Mouse (Mus musculus) lung, postnatal 0 days (tissue): ENCODE results near the gene Hipk2. TPM values are rescaled to one million over a fixed set of nuclear protein-coding genes. Genes with fewer than 3 reads are reported as not detected.

Source experiments
- ATAC-seq: fragments of 200-750 bp; cut with Nextera tagmentation; 2 replicates; pipeline ENCODE4 v1.8.0; 2017; ENCODE audit warnings: moderate library complexity
- DNase-seq: peaks from one replicate; pipeline ENCODE4 v3.0.0-alpha.2; 2016; ENCODE audit warnings: low spot score
- H3K27ac ChIP-seq: fragments of 300-500 bp; sonication (generic); 2 replicates; pipeline ENCODE4 v1.5.1; 2014; ENCODE audit warnings: antibody characterized with exemption, mild to moderate bottlenecking, low read length, mixed read lengths
- H3K27me3 ChIP-seq: fragments of 300-500 bp; sonication (generic); replicated peaks from 2 replicates; pipeline ENCODE4 v1.6.1; 2014; ENCODE audit warnings: low read length, mixed read lengths; ENCODE audit not compliant: insufficient read depth
- H3K36me3 ChIP-seq: fragments of 300-500 bp; sonication (generic); 2 replicates; pipeline ENCODE4 v1.6.1; 2014; ENCODE audit warnings: low read length, mixed read lengths; ENCODE audit not compliant: insufficient read depth
- H3K4me1 ChIP-seq: fragments of 300-500 bp; sonication (generic); 2 replicates; pipeline ENCODE4 v1.6.1; 2014; ENCODE audit warnings: antibody characterized with exemption, low read depth, low read length, mixed read lengths; ENCODE audit not compliant: insufficient read depth
- H3K4me2 ChIP-seq: fragments of 300-500 bp; sonication (generic); replicated peaks from 2 replicates; pipeline ENCODE4 v1.6.1; 2014; ENCODE audit warnings: low read depth, mild to moderate bottlenecking, low read length, moderate library complexity, mixed read lengths
- H3K4me3 ChIP-seq: fragments of 300-500 bp; sonication (generic); 2 replicates; pipeline ENCODE4 v1.5.1; 2014; ENCODE audit warnings: low read depth, low read length
- H3K9ac ChIP-seq: fragments of 300-500 bp; sonication (generic); replicated peaks from 2 replicates; pipeline ENCODE4 v1.6.1; 2014; ENCODE audit warnings: low read depth, mild to moderate bottlenecking
- H3K9me3 ChIP-seq: fragments of 300-500 bp; sonication (generic); 2 replicates; pipeline ENCODE4 v1.6.1; 2016; ENCODE audit warnings: low read length, mixed read lengths
- CTCF ChIP-seq: IDR thresholded peaks from 2 replicates; pipeline ENCODE4 v1.5.1; 2016; ENCODE audit warnings: antibody characterized with exemption, mild to moderate bottlenecking
- EP300 ChIP-seq: IDR thresholded peaks from 2 replicates; pipeline ENCODE4 v1.6.1; 2016; ENCODE audit warnings: antibody characterized with exemption, mild to moderate bottlenecking, control low read depth
- WGBS: fragments of 180-500 bp; shearing (Covaris S2); extraction: QIAGEN DNeasy Blood & Tissue Kit; methylation state at CpG from one replicate; pipeline ENCODE4 v1.1.7; 2014; 5-methylcytosine and 5-hydroxymethylcytosine counted together
- polyA plus RNA-seq: library from polyadenylated mRNA; unstranded; fragments of >200 nt; fragmentation: Nextera tagmentation; extraction: Ambion mirVana; gene quantifications from 2 replicates; pipeline ENCODE4 v1.2.1, GENCODE M21; 2015

Hipk2 gene
- polyA plus RNA-seq, 1 experiment from 2014 or later, result 18.4 TPM

- DNase-seq (no peak), ATAC-seq (no peak)
- Histone ChIP-seq H3K4me1 (peaks cover 10% of the 10 kb centered on the region; the same call in 1 of the 2 replicates), H3K27me3 (no peaks in the 10 kb centered on the region), H3K9me3 (no peaks in the 10 kb centered on the region), H3K4me3 (no peak overlapping the region), H3K27ac (no peak overlapping the region), H3K36me3 (no peaks in the 10 kb centered on the region), H3K4me2 (no peak overlapping the region), H3K9ac (no peak overlapping the region)
- whole genome bisulfite sequencing, result 67% methylated on average over 3 of the region's 3 CpGs
- TF ChIP-seq CTCF (no peak), EP300 (no peak)
Observed at GRCm38 (mm10) chr6:38792966-38793365, 83.0 kb downstream of the Hipk2 start.

DNA sequence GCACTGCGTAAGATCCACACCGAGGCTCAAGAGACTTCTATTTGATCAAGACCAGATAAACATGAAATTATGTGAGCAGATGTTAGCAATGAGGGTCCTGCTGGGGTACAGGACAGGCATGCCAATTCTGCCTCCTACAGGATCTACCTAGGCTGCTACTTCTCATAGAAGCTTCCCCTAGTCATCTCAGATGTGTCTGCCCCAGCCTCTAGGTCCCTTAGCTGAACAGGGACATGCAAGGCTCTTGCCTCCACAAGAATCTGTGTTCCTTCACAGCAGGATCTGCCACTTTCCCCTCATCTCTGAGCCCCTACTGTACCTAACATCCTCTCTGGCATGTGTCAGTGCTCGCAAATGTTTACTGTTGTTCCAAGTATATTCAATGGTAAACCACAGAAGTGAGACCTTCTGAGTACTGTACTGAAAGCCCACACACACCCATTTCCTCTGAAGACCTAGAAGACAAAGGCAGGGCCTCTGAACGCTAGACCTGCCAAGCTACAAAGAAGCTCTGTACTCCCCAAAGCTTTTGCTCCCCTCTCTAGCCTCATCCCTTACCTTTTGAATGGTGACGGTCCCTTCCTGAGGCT lies 86.6 kb downstream of the Hipk2 start:
- Histone ChIP-seq H3K9ac (no peak overlapping the region), H3K4me1 (peaks cover 11% of the 10 kb centered on the region; the same call in 1 of the 2 replicates), H3K4me3 (no peak overlapping the region), H3K9me3 (no peaks in the 10 kb centered on the region), H3K27me3 (no peaks in the 10 kb centered on the region), H3K27ac (no peak overlapping the region), H3K36me3 (no peaks in the 10 kb centered on the region), H3K4me2 (no peak overlapping the region)
- 71% methylated on average over 5 of the region's 5 CpGs for WGBS
- no peak for DNase-seq
- TF ChIP-seq CTCF (no peak), EP300 (no peak)
- no peak for ATAC-seq

DNA sequence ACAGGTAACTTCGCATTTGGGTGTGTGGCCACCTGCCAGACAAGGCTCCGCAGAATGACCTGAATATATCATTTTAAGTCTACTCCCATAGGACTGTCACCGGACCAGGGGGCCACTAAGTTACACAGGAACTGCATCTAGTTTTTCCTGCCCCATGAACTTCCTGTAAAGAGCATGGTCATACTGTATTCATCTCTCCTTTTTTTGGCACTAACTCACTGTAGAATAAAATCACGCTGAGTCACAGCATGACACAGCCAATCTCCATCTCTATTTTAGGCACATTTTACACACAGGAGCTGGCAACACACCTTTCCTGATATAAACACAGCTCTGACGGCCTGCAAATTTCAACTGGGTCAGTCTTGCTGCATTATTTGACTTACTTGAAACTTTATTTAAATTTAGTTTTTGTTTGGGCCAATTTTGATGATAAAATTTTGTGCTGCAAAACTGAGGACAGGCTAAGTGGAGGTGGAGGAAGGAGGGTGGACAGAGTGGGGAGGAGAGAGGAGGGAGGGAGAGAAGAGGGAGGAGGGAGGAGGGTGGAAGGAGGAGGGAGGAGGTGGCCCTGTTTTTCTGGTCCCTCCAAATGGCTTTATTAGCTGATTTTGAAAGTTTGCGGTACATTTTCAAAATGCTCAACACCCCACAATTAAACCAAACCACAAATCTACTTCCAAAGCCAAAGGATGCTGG lies 88.0 kb downstream of the Hipk2 start:
- H3K9me3 ChIP-seq, result no peaks in the 10 kb centered on the region
- no peaks in the 10 kb centered on the region for H3K36me3 ChIP-seq
- DNase-seq (peak; percentile 38), ATAC-seq (no peak)
- H3K27me3 ChIP-seq, result no peaks in the 10 kb centered on the region
- no peak overlapping the region for H3K4me2 ChIP-seq
- no peak for TF ChIP-seq CTCF
- no peak for TF ChIP-seq EP300
- no peak overlapping the region for H3K9ac ChIP-seq
- no peak overlapping the region for H3K27ac ChIP-seq
- 68% methylated on average over 6 of the region's 6 CpGs for WGBS
- no peak overlapping the region for H3K4me3 ChIP-seq
- H3K4me1 ChIP-seq, result peaks cover 11% of the 10 kb centered on the region; the same call in 1 of the 2 replicates

GRCm38 (mm10) chr6:38787134-38787533 lies 88.8 kb downstream of the Hipk2 start:
- H3K9me3 ChIP-seq, result no peaks in the 10 kb centered on the region
- ATAC-seq (no peak), DNase-seq (no peak)
- H3K27ac ChIP-seq, result no peak overlapping the region; the same call in 1 of the 2 replicates
- no peaks in the 10 kb centered on the region for H3K36me3 ChIP-seq
- H3K27me3 ChIP-seq, result no peaks in the 10 kb centered on the region
- WGBS, result 27% methylated on average over 1 of the region's 1 CpGs
- H3K4me1 ChIP-seq, result peaks cover 11% of the 10 kb centered on the region; the same call in 1 of the 2 replicates
- H3K4me3 ChIP-seq, result no peak overlapping the region
- no peak overlapping the region for H3K9ac ChIP-seq
- TF ChIP-seq CTCF (no peak), EP300 (no peak)
- no peak overlapping the region for H3K4me2 ChIP-seq

DNA sequence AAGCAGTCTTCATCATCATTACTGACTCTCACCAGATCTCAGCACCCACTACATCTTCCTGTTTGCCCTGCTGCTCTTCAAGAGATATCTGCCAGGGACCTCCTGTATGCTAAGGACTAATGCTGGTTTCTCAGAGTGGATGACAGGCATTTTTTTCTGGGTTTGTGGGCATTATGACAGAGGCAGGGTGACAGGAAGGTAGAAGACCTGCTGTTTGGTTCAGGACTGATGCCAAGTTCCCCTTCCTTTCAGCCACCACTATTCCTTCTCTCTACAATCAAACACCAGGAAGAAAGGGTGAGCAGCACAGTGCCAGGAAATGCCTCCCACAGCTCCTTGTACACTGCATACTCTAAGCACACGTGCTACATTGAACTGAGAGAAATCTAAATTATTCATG lies 90.2 kb downstream of the Hipk2 start:
- ATAC-seq, result no peak

DNA sequence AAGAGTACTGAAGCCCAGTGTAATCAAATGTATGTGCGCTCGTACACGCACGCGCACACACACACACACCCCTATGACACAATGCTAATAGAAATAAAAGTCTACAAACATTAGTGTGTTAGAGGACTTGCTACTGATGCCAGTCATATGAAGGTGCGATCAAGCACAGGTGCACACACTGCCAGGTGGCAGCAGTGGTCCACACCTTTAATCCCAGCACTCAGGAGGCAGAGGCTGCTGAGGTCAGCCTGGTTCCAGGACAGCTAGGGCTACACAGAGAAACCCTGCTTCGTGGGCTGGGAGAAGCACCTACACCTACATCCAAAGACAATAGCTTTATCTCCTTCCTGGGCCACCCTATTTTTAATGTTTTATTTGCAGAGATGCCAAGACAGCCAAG lies 96.6 kb downstream of the Hipk2 start:
- H3K27me3 ChIP-seq, result no peaks in the 10 kb centered on the region
- H3K9me3 ChIP-seq, result no peaks in the 10 kb centered on the region
- no peak overlapping the region for H3K9ac ChIP-seq
- H3K4me2 ChIP-seq, result no peak overlapping the region
- no peak overlapping the region for H3K4me3 ChIP-seq
- 75% methylated on average over 7 of the region's 7 CpGs for WGBS
- no peak for DNase-seq
- H3K27ac ChIP-seq, result no peak overlapping the region
- TF ChIP-seq CTCF (peak; percentile 39), EP300 (no peak)
- no peaks in the 10 kb centered on the region for H3K36me3 ChIP-seq
- no peaks in the 10 kb centered on the region; the same call in 1 of the 2 replicates for H3K4me1 ChIP-seq
- ATAC-seq, result no peak

More for the DNA sequence above, 90.2 kb downstream of the Hipk2 start:
- H3K27ac ChIP-seq, result peak overlapping the region; percentile 59; the same call in 1 of the 2 replicates
- no peak for DNase-seq
- H3K27me3 ChIP-seq, result no peaks in the 10 kb centered on the region
- no peaks in the 10 kb centered on the region for H3K9me3 ChIP-seq
- no peaks in the 10 kb centered on the region for H3K36me3 ChIP-seq
- H3K9ac ChIP-seq, result no peak overlapping the region
- 30% methylated on average over 1 of the region's 1 CpGs for WGBS
- H3K4me3 ChIP-seq, result no peak overlapping the region
- H3K4me2 ChIP-seq, result no peak overlapping the region
- no peak for TF ChIP-seq EP300
- TF ChIP-seq CTCF, result no peak
- H3K4me1 ChIP-seq, result peaks cover 11% of the 10 kb centered on the region; the same call in 1 of the 2 replicates
